Mouse (Mus musculus) small intestine, adult 2 months (tissue): ENCODE measurements around the gene Ppef2.

Experiments used
- CTCF ChIP-seq: fragments of 200-500 bp; IDR thresholded peaks from 2 replicates; pipeline ENCODE4 v1.5.1; 2012; ENCODE audit warnings: low read depth, mild to moderate bottlenecking, control low read depth, inconsistent platforms, low read length, moderate library complexity, mixed read lengths; ENCODE audit not compliant: insufficient replicate concordance, insufficient read length; ENCODE audit errors: extremely low read depth
- POLR2A ChIP-seq: fragments of 200-500 bp; IDR thresholded peaks from 2 replicates; pipeline ENCODE4 v1.6.1; 2012; ENCODE audit warnings: low read depth, mild to moderate bottlenecking, control low read depth, inconsistent platforms, low read length, moderate library complexity

GRCm38 (mm10) chr5:92248614-92249013 is 7.5 kb downstream of the Ppef2 start:
- no peak for TF ChIP-seq CTCF
- no peak for TF ChIP-seq POLR2A
